Mouse (Mus musculus): ENCODE measurements around the gene Spdef.

Gene Spdef

GRCm38 (mm10) chr17:27728770-27729169, at the start of gene Spdef:
TSS of gene Spdef (minus strand) at chr17:27728955.
- in situ Hi-C loops (cut with MboI, MseI), result no loop called here

DNA sequence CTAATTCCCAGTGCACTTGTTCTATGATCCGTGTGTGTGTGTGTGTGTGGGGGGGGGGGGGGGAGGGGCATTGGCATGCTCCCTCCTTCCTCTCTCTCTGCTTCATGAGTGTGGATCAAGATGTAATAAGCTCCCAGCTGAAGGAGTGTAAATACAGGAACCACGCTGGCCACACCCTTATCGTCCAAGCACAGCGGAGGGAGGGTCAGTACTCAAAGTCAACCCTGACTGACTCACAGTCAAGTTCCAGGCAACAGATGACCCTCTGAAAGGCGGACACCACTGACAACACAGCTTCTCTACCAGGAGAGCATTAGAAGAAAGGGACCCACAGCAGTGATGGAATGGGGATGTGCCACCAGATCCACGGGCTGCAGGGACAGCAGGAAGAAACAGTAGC, 49.1 kb upstream of the Spdef start:
- in situ Hi-C loops (cut with MboI, MseI), result no loop called here

- in situ Hi-C loops (cut with MboI, MseI), result no loop called here
Measured at GRCm38 (mm10) chr17:27774198-27774597, 45.4 kb upstream of the Spdef start.

DNA sequence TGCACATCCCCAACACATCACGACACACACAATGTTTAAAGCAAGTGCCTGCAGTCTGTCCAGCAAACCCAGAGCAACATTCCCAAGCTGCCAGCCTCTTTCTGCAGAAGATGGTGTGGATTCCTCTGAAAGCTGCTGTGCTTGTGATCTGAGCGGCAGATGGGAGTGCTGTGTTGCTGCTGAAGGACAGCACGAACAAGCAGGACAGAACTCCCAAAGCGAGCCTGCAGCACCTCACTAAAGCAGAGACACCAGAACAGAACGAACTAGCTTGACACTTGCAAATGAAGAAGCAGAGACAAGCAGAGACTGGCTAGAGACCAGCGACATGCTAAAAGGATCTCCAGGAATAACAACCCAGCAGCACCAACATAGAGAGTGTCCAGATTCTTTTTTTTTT, 42.9 kb upstream of the Spdef start:
- in situ Hi-C loops (cut with MboI, MseI), result no loop called here

- in situ Hi-C loops (cut with MboI, MseI), result no loop called here
Measured at GRCm38 (mm10) chr17:27768817-27769542, 40.2 kb upstream of the Spdef start.

- in situ Hi-C loops (cut with MboI, MseI), result no loop called here
Measured at GRCm38 (mm10) chr17:27767543-27767942, 38.8 kb upstream of the Spdef start.

- in situ Hi-C loops (cut with MboI, MseI), result no loop called here
Measured at GRCm38 (mm10) chr17:27767120-27767519, 38.4 kb upstream of the Spdef start.

- in situ Hi-C loops (cut with MboI, MseI), result no loop called here
Measured at GRCm38 (mm10) chr17:27765066-27765465, 36.3 kb upstream of the Spdef start.

DNA sequence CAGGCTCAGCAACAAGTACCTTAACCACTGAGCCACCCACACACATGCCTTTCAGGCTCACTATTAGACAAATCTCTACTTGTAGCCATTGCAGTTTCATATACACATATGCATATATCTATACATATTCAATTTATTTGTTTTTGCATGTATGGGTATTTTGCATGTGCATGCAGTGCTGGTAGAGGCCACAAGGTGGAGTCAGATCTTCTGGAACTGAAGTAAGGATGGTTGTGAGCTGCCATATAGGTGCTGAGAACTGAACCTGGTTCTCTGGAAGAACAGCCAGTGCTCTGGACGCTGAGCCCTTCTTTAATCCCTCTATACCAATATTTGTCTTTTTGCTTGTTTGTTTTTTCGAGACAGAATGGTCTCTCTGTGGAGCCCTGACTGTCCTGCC, 35.7 kb upstream of the Spdef start:
- in situ Hi-C loops (cut with MboI, MseI), result no loop called here

GRCm38 (mm10) chr17:27762884-27763283, 34.1 kb upstream of the Spdef start:
- in situ Hi-C loops (cut with MboI, MseI), result no loop called here

DNA sequence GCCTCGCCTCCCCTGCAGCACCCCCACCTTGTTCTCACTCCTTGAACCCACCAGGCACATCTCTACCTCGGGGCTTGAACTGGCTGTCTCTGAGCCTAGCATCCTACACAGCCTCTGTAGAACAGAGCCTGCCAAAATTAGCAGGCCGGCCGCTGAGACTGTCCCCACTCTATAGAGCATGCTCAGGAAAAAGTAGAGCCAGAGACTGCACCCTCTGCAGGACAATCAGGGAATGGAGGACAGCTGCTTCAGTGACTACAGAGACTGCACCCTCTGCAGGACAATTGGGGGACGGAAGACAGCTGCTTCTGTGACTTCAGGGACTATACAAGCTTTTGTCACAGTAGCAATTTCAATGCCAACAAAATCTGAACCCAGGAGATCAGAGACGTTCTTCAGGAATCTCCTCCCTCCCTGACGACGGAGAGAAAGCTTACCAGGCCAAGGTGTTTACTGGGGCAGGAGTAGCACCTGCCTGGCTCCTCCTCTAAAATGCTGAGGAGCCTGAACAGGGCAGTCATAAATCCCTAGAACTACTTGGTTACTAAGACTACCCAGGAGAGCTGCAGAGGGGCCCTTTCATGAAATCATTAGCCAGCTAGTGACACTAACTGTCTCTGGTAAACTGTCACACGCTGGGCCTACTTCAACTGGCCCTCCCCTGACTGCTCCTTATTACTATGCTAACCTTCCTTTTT, 33.0 kb upstream of the Spdef start:
- in situ Hi-C loops (cut with MboI, MseI), result no loop called here

GRCm38 (mm10) chr17:27760169-27760568, 31.4 kb upstream of the Spdef start:
- in situ Hi-C loops (cut with MboI, MseI), result no loop called here

DNA sequence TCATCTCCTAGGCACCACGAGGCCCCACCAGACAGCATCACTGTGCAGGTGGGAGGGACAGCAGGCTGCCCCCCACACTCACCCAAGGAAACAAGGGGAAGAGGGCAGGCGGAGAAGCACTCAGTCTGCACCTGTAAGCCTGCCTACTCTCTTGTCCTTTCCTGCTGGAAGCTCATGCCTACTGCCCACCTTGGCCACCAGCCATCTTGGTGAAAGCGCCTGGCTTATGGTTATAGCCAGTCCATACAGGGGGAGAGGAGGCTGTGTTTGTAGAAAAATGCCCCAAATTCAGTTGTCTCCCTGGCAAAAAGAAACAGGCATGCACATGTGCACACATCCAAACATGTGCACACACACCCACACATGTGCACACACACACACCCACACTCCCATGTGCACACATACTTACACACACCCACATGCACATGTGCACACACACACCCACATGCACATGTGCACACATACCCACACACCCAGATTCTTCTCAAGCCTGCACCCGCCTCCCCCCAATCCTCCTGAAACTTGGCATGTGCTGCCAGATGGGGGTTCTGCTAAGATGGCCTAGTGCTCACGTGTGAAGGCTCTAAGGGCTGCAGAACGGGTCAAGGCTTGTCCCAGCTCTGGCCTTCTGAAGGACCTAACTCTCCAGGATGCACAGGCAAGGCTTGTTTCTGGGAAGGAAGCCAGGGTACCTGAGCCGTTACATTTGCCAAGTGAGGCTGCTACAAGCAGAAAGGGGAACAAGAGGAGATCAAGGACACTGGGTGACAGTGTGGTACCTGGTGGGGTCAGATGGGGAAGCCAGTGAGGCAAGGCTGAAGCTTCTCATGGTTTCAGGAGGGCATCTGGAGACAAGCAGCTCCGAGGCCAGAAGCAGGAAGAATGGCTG, 22.8 kb upstream of the Spdef start:
- in situ Hi-C loops (cut with MboI, MseI), result no loop called here

DNA sequence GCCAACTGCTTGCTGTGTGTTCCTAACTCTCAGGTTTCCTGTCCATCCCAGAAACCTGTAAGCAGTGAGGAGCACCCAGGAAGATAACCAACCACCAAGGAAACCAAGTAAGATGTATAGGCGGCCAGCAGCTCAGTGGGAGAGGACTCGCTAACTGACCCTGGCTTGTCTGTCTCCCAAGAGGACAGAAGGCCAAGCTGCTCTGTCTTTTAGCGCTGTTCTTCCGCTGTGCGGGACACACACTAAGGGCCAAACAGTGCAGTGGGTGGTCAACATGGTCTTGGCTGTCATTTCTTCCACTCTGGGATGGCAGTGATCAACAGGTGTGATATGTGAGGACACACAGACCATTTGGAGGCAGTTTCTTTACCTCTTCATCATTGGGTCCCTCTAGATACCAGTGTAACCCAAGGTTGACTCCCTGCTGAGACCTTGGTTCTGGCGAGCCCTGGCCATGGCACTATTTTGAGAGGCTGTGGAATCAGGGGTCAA, 21.7 kb upstream of the Spdef start:
- in situ Hi-C loops (cut with MboI, MseI), result no loop called here

DNA sequence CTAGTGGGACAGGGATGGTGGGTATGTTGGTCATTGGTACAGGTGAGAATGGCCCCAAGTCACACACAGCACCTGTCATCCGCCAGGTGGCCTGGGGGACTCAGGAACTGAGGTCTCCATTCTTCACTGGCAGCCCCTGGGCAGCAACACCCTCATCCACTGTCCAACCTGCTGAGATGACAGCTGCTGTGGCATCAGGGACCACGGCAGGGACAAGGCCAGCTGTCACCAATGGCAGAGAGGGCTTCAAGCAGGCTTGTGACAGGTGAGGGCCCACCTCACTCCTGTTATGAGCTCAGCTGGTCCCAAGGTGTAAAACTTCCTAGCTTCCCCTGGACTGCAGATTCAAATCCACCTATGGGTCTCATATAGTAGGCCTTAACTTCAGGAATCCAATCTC, 19.4 kb upstream of the Spdef start:
- in situ Hi-C loops (cut with MboI, MseI), result no loop called here

- in situ Hi-C loops (cut with MboI, MseI), result no loop called here
Measured at GRCm38 (mm10) chr17:27746446-27746845, 17.7 kb upstream of the Spdef start.

DNA sequence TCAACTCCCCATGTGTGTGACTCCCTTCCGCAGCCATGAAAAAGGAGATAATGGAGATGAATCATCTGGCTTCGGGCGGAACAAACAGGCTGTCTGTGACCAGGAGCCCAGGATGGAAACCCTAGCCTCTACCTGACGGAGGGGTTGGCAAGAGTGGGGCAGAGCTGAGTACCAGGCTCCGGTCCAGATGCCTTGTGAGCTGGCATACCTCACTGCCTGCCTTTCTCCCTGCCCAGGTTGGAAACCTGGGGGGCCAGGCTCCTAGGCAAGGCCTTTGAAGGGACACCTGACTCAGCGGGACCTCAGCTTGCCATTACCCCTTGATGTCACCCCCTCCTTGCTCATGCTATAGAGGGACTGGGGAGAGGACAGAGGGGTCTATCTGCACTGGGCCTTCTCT, 12.2 kb upstream of the Spdef start:
- in situ Hi-C loops (cut with MboI, MseI), result no loop called here

- in situ Hi-C loops (cut with MboI, MseI), result no loop called here
Measured at GRCm38 (mm10) chr17:27734344-27735073, 5.8 kb upstream of the Spdef start.

- in situ Hi-C loops (cut with MboI, MseI), result no loop called here
Measured at GRCm38 (mm10) chr17:27732694-27733093, 3.9 kb upstream of the Spdef start.

GRCm38 (mm10) chr17:27732152-27732551, 3.4 kb upstream of the Spdef start:
- in situ Hi-C loops (cut with MboI, MseI), result no loop called here

DNA sequence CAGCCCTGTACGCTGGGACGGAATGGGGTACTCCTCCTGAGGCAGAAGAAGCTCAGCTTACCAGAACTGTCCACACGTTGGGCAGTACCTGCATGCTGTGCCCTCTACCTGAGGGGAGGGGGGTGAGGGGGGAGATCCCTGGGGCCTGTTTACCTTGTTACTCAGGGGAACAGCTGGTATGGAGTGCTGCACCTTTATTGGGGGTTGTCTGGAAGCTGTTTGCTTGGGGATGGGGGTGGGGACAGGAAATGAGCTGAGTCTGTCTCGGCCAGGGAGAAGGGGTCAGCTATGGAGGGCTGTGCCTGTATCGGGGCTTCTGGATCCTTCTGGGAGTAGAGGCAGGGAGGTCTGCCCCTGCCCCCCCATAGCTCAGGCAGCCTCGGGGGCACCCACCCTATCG, 2.2 kb downstream of the Spdef start:
- in situ Hi-C loops (cut with MboI, MseI), result no loop called here

- in situ Hi-C loops (cut with MboI, MseI), result no loop called here
Measured at GRCm38 (mm10) chr17:27725412-27725811, 3.3 kb downstream of the Spdef start.
